Mouse (Mus musculus): Measurements from ENCODE around the gene Themis3. TPM values are rescaled to one million over a fixed set of nuclear protein-coding genes. Genes with fewer than 3 reads are reported as not detected.
"Not testable (repeated sequence)": the region's sequence is repeated elsewhere in the genome, so short reads cannot be mapped to it uniquely, and the experiment has no call there.

Themis3 gene
- polyA plus RNA-seq, 1 experiment from 2014 or later, result not detected

- Histone ChIP-seq H3K9me3 (replicated peaks) (peaks cover 7% of the 10 kb centered on the region), H3K9ac (no peak overlapping the region), H3K36me3 (ENCODE audit: poor library complexity, severe bottlenecking) (no peaks in the 10 kb centered on the region), H3K4me1 (no peaks in the 10 kb centered on the region), H3K27ac (no peak overlapping the region), H3K4me2 (no peak overlapping the region), H3K4me3 (no peak overlapping the region), H3K27me3 (no peaks in the 10 kb centered on the region)
- 80% methylated on average over 1 of the region's 1 CpGs for WGBS
- no peak for ATAC-seq
These were observed 62.1 kb downstream of the Themis3 start for GRCm38 (mm10) chr17:66532285-66532684.

- H3K9ac ChIP-seq, result no peak overlapping the region
- WGBS, result 78% methylated on average over 5 of the region's 5 CpGs
- H3K4me1 ChIP-seq, result peaks cover 9% of the 10 kb centered on the region
- H3K4me2 ChIP-seq, result no peak overlapping the region
- H3K27ac ChIP-seq, result no peak overlapping the region
- no peaks in the 10 kb centered on the region for H3K9me3 ChIP-seq (replicated peaks)
- ATAC-seq, result no peak
- no peaks in the 10 kb centered on the region for H3K27me3 ChIP-seq
- H3K36me3 ChIP-seq (ENCODE audit: poor library complexity, severe bottlenecking), result no peaks in the 10 kb centered on the region
- H3K4me3 ChIP-seq, result no peak overlapping the region
These were observed 71.0 kb downstream of the Themis3 start for GRCm38 (mm10) chr17:66523396-66523795.

GRCm38 (mm10) chr17:66522631-66523030, 71.8 kb downstream of the Themis3 start:
- peaks cover 16% of the 10 kb centered on the region for H3K4me1 ChIP-seq
- not testable (repeated sequence) for H3K27ac ChIP-seq; H3K36me3 ChIP-seq (ENCODE audit: poor library complexity, severe bottlenecking); H3K4me3 ChIP-seq; H3K9ac ChIP-seq; H3K27me3 ChIP-seq; H3K9me3 ChIP-seq (replicated peaks); H3K4me2 ChIP-seq; ATAC-seq
- 97% methylated on average over 1 of the region's 1 CpGs for WGBS

GRCm38 (mm10) chr17:66519554-66520553, 74.6 kb downstream of the Themis3 start, which contains the start of gene Rab12:
Gene Rab12 (minus strand): TSS chr17:66519729.
- peak; percentile 98 for ATAC-seq
- 9% methylated on average over 69 of the region's 71 CpGs for WGBS
- Histone ChIP-seq H3K36me3 (ENCODE audit: poor library complexity, severe bottlenecking) (no peaks in the 10 kb centered on the region; the same call in 1 of the 2 replicates), H3K4me3 (peak within 1 kb of the TSS; percentile 99), H3K9me3 (replicated peaks) (no peaks in the 10 kb centered on the region), H3K4me2 (peak within 1 kb of the TSS; percentile 86), H3K27ac (peak within 1 kb of the TSS; percentile 51), H3K9ac (peak within 1 kb of the TSS; percentile 99), H3K27me3 (no peaks in the 10 kb centered on the region), H3K4me1 (peaks cover 28% of the 10 kb centered on the region)

- under 1% methylated on average over 57 of the region's 57 CpGs for WGBS
- Histone ChIP-seq H3K27ac (peak overlapping the region; percentile 51), H3K4me3 (peak overlapping the region; percentile 99), H3K9me3 (replicated peaks) (no peaks in the 10 kb centered on the region), H3K27me3 (no peaks in the 10 kb centered on the region), H3K4me2 (peak overlapping the region; percentile 86), H3K4me1 (peaks cover 28% of the 10 kb centered on the region), H3K36me3 (ENCODE audit: poor library complexity, severe bottlenecking) (peaks cover 6% of the 10 kb centered on the region; the same call in 1 of the 2 replicates), H3K9ac (peak overlapping the region; percentile 99)
- ATAC-seq, result peak; percentile 78
These were observed 75.4 kb downstream of the Themis3 start for GRCm38 (mm10) chr17:66518877-66519553.

GRCm38 (mm10) chr17:66516953-66517352, 77.5 kb downstream of the Themis3 start:
- WGBS, result 81% methylated on average over 4 of the region's 4 CpGs

GRCm38 (mm10) chr17:66514288-66514995, 80.0 kb downstream of the Themis3 start:
- no peak for ATAC-seq
- H3K27me3 ChIP-seq, result no peaks in the 10 kb centered on the region
- H3K9me3 ChIP-seq (replicated peaks), result no peaks in the 10 kb centered on the region
- H3K9ac ChIP-seq, result no peak overlapping the region
- peaks cover 26% of the 10 kb centered on the region for H3K36me3 ChIP-seq (ENCODE audit: poor library complexity, severe bottlenecking)
- H3K27ac ChIP-seq, result no peak overlapping the region
- no peak overlapping the region for H3K4me2 ChIP-seq
- 89% methylated on average over 10 of the region's 10 CpGs for WGBS
- peaks cover 38% of the 10 kb centered on the region for H3K4me1 ChIP-seq
- no peak overlapping the region for H3K4me3 ChIP-seq

More at GRCm38 (mm10) chr17:66516953-66517352, 77.5 kb downstream of the Themis3 start:
- H3K4me1 ChIP-seq, result peaks cover 28% of the 10 kb centered on the region
- no peak overlapping the region for H3K9ac ChIP-seq
- H3K4me3 ChIP-seq, result no peak overlapping the region
- H3K36me3 ChIP-seq (ENCODE audit: poor library complexity, severe bottlenecking), result peaks cover 20% of the 10 kb centered on the region
- ATAC-seq, result no peak
- no peak overlapping the region for H3K4me2 ChIP-seq
- H3K27me3 ChIP-seq, result no peaks in the 10 kb centered on the region
- no peak overlapping the region for H3K27ac ChIP-seq
- H3K9me3 ChIP-seq (replicated peaks), result no peaks in the 10 kb centered on the region

GRCm38 (mm10) chr17:66512202-66512956, 82.0 kb downstream of the Themis3 start:
- ATAC-seq, result no peak
- 89% methylated on average over 15 of the region's 15 CpGs for WGBS
- Histone ChIP-seq H3K27me3 (no peaks in the 10 kb centered on the region), H3K4me1 (peaks cover 23% of the 10 kb centered on the region), H3K27ac (no peak overlapping the region), H3K9me3 (replicated peaks) (no peaks in the 10 kb centered on the region), H3K4me3 (no peak overlapping the region), H3K36me3 (ENCODE audit: poor library complexity, severe bottlenecking) (peaks cover 28% of the 10 kb centered on the region), H3K4me2 (no peak overlapping the region), H3K9ac (no peak overlapping the region)

- 64% methylated on average over 10 of the region's 10 CpGs for WGBS
- H3K4me3 ChIP-seq, result no peak overlapping the region
These were observed 84.2 kb downstream of the Themis3 start for GRCm38 (mm10) chr17:66510221-66510683.

GRCm38 (mm10) chr17:66507049-66507954, 87.1 kb downstream of the Themis3 start:
- peaks cover 33% of the 10 kb centered on the region for H3K36me3 ChIP-seq (ENCODE audit: poor library complexity, severe bottlenecking)
- H3K9me3 ChIP-seq (replicated peaks), result no peaks in the 10 kb centered on the region
- no peak overlapping the region for H3K9ac ChIP-seq
- H3K4me3 ChIP-seq, result no peak overlapping the region
- 88% methylated on average over 9 of the region's 9 CpGs for WGBS
- ATAC-seq, result no peak
- no peak overlapping the region for H3K27ac ChIP-seq
- no peaks in the 10 kb centered on the region for H3K27me3 ChIP-seq
- H3K4me2 ChIP-seq, result no peak overlapping the region
- peaks cover 14% of the 10 kb centered on the region; the same call in 1 of the 2 replicates for H3K4me1 ChIP-seq

More at GRCm38 (mm10) chr17:66510221-66510683, 84.2 kb downstream of the Themis3 start:
- H3K27ac ChIP-seq, result 0 out of 2 replicates have a peak overlapping the region, but pooled peaks have one; percentile 14
- ATAC-seq, result 0 out of 2 replicates have a peak, but pooled peaks have one; percentile 57
- peaks cover 35% of the 10 kb centered on the region for H3K36me3 ChIP-seq (ENCODE audit: poor library complexity, severe bottlenecking)
- peaks cover 14% of the 10 kb centered on the region; the same call in 1 of the 2 replicates for H3K4me1 ChIP-seq
- no peaks in the 10 kb centered on the region for H3K27me3 ChIP-seq
- no peak overlapping the region for H3K4me2 ChIP-seq
- H3K9me3 ChIP-seq (replicated peaks), result no peaks in the 10 kb centered on the region
- H3K9ac ChIP-seq, result no peak overlapping the region

Data from forebrain, embryonic 13.5 days (tissue).